Mouse (Mus musculus) hindbrain, embryonic 13.5 days (tissue): ENCODE results near the gene 1700017B05Rik. TPM values are rescaled to one million over a fixed set of nuclear protein-coding genes. Genes with fewer than 3 reads are reported as not detected.

Experiments used
- ATAC-seq: fragments of 200-750 bp; cut with Nextera tagmentation; 2 replicates; pipeline ENCODE4 v1.8.0; 2017; ENCODE audit warnings: moderate TSS enrichment; ENCODE audit not compliant: low FRiP score
- H3K27ac ChIP-seq: fragments of 300-500 bp; sonication (generic); 2 replicates; pipeline ENCODE4 v1.5.1; 2015; ENCODE audit warnings: inconsistent platforms, mild to moderate bottlenecking, moderate library complexity
- H3K27me3 ChIP-seq: fragments of 300-500 bp; sonication (generic); 2 replicates; pipeline ENCODE4 v1.6.1; 2015; ENCODE audit warnings: mild to moderate bottlenecking, inconsistent platforms
- H3K36me3 ChIP-seq: fragments of 300-500 bp; sonication (generic); 2 replicates; pipeline ENCODE4 v1.6.1; 2015; ENCODE audit warnings: mild to moderate bottlenecking, inconsistent platforms
- H3K4me1 ChIP-seq: fragments of 300-500 bp; sonication (generic); replicated peaks from 2 replicates; pipeline ENCODE4 v1.6.1; 2015; ENCODE audit warnings: inconsistent platforms
- H3K4me2 ChIP-seq: fragments of 300-500 bp; sonication (generic); 2 replicates; pipeline ENCODE4 v1.6.1; 2015; ENCODE audit warnings: inconsistent platforms, mild to moderate bottlenecking, moderate library complexity
- H3K4me3 ChIP-seq: fragments of 300-500 bp; sonication (generic); 2 replicates; pipeline ENCODE4 v1.5.1; 2015; ENCODE audit warnings: mild to moderate bottlenecking, inconsistent platforms
- H3K9ac ChIP-seq: fragments of 300-500 bp; sonication (generic); 2 replicates; pipeline ENCODE4 v1.6.1; 2015; ENCODE audit warnings: mild to moderate bottlenecking, inconsistent platforms
- H3K9me3 ChIP-seq: fragments of 300-500 bp; sonication (generic); 2 replicates; pipeline ENCODE4 v1.6.1; 2016; ENCODE audit warnings: inconsistent platforms
- WGBS: fragments of 180-500 bp; shearing (Covaris S2); methylation state at CpG from one replicate; pipeline ENCODE4 v1.1.7; 2015; 5-methylcytosine and 5-hydroxymethylcytosine counted together
- polyA plus RNA-seq: library from polyadenylated mRNA; unstranded; fragments of >200 nt; fragmentation: Nextera tagmentation; extraction: Ambion mirVana; gene quantifications from 2 replicates; pipeline ENCODE4 v1.2.1, GENCODE M21; 2015

The 1700017B05Rik gene
- polyA plus RNA-seq, 1 experiment from 2014 or later: 5.4 TPM

- Histone ChIP-seq H3K27ac (no peak overlapping the region), H3K4me3 (no peak overlapping the region), H3K9me3 (no peaks in the 10 kb centered on the region), H3K4me2 (no peak overlapping the region), H3K36me3 (peaks cover 21% of the 10 kb centered on the region), H3K4me1 (no peaks in the 10 kb centered on the region), H3K27me3 (no peaks in the 10 kb centered on the region), H3K9ac (no peak overlapping the region)
- 89% methylated on average over 9 of the region's 9 CpGs for WGBS
- ATAC-seq: no peak
Measured at GRCm38 (mm10) chr9:57254823-57255495, 7.5 kb downstream of the 1700017B05Rik start.

- H3K36me3 ChIP-seq: peaks cover 21% of the 10 kb centered on the region
- no peaks in the 10 kb centered on the region for H3K27me3 ChIP-seq
- WGBS: 93% methylated on average over 7 of the region's 7 CpGs
- no peak overlapping the region for H3K4me3 ChIP-seq
- H3K4me2 ChIP-seq: no peak overlapping the region
- H3K4me1 ChIP-seq: no peaks in the 10 kb centered on the region
- H3K9ac ChIP-seq: no peak overlapping the region
- no peak for ATAC-seq
- no peaks in the 10 kb centered on the region for H3K9me3 ChIP-seq
- no peak overlapping the region for H3K27ac ChIP-seq
Measured at GRCm38 (mm10) chr9:57254061-57254460, 8.4 kb downstream of the 1700017B05Rik start.

- WGBS: 93% methylated on average over 2 of the region's 2 CpGs
- no peak overlapping the region for H3K4me2 ChIP-seq
- H3K4me1 ChIP-seq: no peaks in the 10 kb centered on the region
- H3K36me3 ChIP-seq: peaks cover 7% of the 10 kb centered on the region; the same call in 1 of the 2 replicates
- H3K27me3 ChIP-seq: no peaks in the 10 kb centered on the region
- H3K9ac ChIP-seq: no peak overlapping the region
- no peak overlapping the region for H3K27ac ChIP-seq
- H3K9me3 ChIP-seq: no peaks in the 10 kb centered on the region
- no peak for ATAC-seq
- H3K4me3 ChIP-seq: no peak overlapping the region
Measured at GRCm38 (mm10) chr9:57251139-57251538, 11.3 kb downstream of the 1700017B05Rik start.

GRCm38 (mm10) chr9:57250026-57250425, 12.4 kb downstream of the 1700017B05Rik start:
- Histone ChIP-seq H3K9me3 (no peaks in the 10 kb centered on the region), H3K4me1 (no peaks in the 10 kb centered on the region), H3K4me2 (no peak overlapping the region), H3K27ac (no peak overlapping the region), H3K9ac (no peak overlapping the region), H3K4me3 (no peak overlapping the region), H3K27me3 (no peaks in the 10 kb centered on the region), H3K36me3 (peaks cover 7% of the 10 kb centered on the region; the same call in 1 of the 2 replicates)
- WGBS: 94% methylated on average over 4 of the region's 4 CpGs
- ATAC-seq: no peak

GRCm38 (mm10) chr9:57248030-57248942, 14.1 kb downstream of the 1700017B05Rik start:
- H3K9me3 ChIP-seq: no peaks in the 10 kb centered on the region

DNA sequence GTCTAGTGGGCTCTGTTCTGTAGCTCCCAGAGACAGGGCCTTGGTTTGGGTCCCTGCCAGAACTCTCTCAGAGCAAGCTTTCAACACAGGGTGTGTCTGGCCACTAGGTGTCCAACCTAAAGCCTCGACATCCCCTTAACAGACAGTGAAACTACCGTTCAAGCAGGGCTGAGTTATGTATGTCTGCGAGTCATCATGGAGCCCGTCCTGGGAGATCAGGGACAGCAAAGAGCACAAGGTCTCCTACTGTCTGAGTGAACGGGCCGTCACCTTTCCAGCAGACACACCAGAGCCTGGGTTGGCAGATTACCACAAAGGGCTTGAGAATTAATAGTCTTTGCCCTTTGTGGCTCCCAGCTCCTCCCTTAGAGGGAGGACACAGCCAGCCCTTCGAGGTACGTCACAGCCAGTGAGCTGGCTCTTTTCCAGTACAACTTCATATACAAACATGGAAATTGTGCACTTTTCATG, 15.2 kb downstream of the 1700017B05Rik start:
- Histone ChIP-seq H3K27ac (no peak overlapping the region), H3K4me2 (no peak overlapping the region), H3K4me1 (peaks cover 7% of the 10 kb centered on the region; the same call in 1 of the 2 replicates), H3K9ac (no peak overlapping the region), H3K4me3 (no peak overlapping the region), H3K9me3 (no peaks in the 10 kb centered on the region), H3K27me3 (no peaks in the 10 kb centered on the region), H3K36me3 (no peaks in the 10 kb centered on the region)
- 66% methylated on average over 8 of the region's 8 CpGs for WGBS
- ATAC-seq: no peak

More at GRCm38 (mm10) chr9:57248030-57248942, 14.1 kb downstream of the 1700017B05Rik start:
- no peak for ATAC-seq
- H3K9ac ChIP-seq: no peak overlapping the region
- peaks cover 2% of the 10 kb centered on the region; the same call in 1 of the 2 replicates for H3K36me3 ChIP-seq
- no peaks in the 10 kb centered on the region for H3K27me3 ChIP-seq
- no peak overlapping the region for H3K4me2 ChIP-seq
- no peak overlapping the region for H3K4me3 ChIP-seq
- H3K4me1 ChIP-seq: peaks cover 7% of the 10 kb centered on the region; the same call in 1 of the 2 replicates
- no peak overlapping the region for H3K27ac ChIP-seq
- 85% methylated on average over 7 of the region's 7 CpGs for WGBS

GRCm38 (mm10) chr9:57246482-57246881, 15.9 kb downstream of the 1700017B05Rik start:
- Histone ChIP-seq H3K36me3 (no peaks in the 10 kb centered on the region), H3K4me3 (no peak overlapping the region), H3K4me2 (no peak overlapping the region), H3K9ac (no peak overlapping the region), H3K27me3 (no peaks in the 10 kb centered on the region), H3K27ac (no peak overlapping the region), H3K4me1 (peaks cover 7% of the 10 kb centered on the region; the same call in 1 of the 2 replicates), H3K9me3 (no peaks in the 10 kb centered on the region)
- WGBS: 84% methylated on average over 5 of the region's 5 CpGs
- no peak for ATAC-seq

GRCm38 (mm10) chr9:57244106-57244685, 18.2 kb downstream of the 1700017B05Rik start:
- no peak overlapping the region for H3K9ac ChIP-seq
- 25% methylated on average over 7 of the region's 7 CpGs for WGBS
- H3K4me1 ChIP-seq: peaks cover 7% of the 10 kb centered on the region; the same call in 1 of the 2 replicates
- no peak overlapping the region for H3K27ac ChIP-seq
- no peak for ATAC-seq
- H3K27me3 ChIP-seq: no peaks in the 10 kb centered on the region
- no peaks in the 10 kb centered on the region for H3K36me3 ChIP-seq
- no peak overlapping the region for H3K4me2 ChIP-seq
- H3K9me3 ChIP-seq: no peaks in the 10 kb centered on the region
- no peak overlapping the region for H3K4me3 ChIP-seq

GRCm38 (mm10) chr9:57242916-57243315, 19.5 kb downstream of the 1700017B05Rik start:
- Histone ChIP-seq H3K9ac (no peak overlapping the region), H3K9me3 (no peaks in the 10 kb centered on the region), H3K27me3 (no peaks in the 10 kb centered on the region), H3K4me2 (no peak overlapping the region), H3K27ac (no peak overlapping the region), H3K4me1 (peaks cover 7% of the 10 kb centered on the region; the same call in 1 of the 2 replicates), H3K36me3 (no peaks in the 10 kb centered on the region), H3K4me3 (no peak overlapping the region)
- WGBS: 30% methylated on average over 5 of the region's 5 CpGs
- no peak for ATAC-seq

GRCm38 (mm10) chr9:57241111-57241510, 21.3 kb downstream of the 1700017B05Rik start:
- H3K9ac ChIP-seq: no peak overlapping the region
- WGBS: 94% methylated on average over 5 of the region's 5 CpGs
- H3K27ac ChIP-seq: no peak overlapping the region
- peaks cover 7% of the 10 kb centered on the region; the same call in 1 of the 2 replicates for H3K4me1 ChIP-seq
- H3K9me3 ChIP-seq: no peaks in the 10 kb centered on the region
- no peaks in the 10 kb centered on the region for H3K27me3 ChIP-seq
- no peak for ATAC-seq
- H3K4me2 ChIP-seq: no peak overlapping the region
- no peaks in the 10 kb centered on the region for H3K36me3 ChIP-seq
- no peak overlapping the region for H3K4me3 ChIP-seq

- Histone ChIP-seq H3K4me1 (no peaks in the 10 kb centered on the region), H3K36me3 (no peaks in the 10 kb centered on the region), H3K4me2 (no peak overlapping the region), H3K27me3 (no peaks in the 10 kb centered on the region), H3K9me3 (no peaks in the 10 kb centered on the region), H3K9ac (no peak overlapping the region), H3K4me3 (no peak overlapping the region), H3K27ac (no peak overlapping the region)
- 94% methylated on average over 2 of the region's 2 CpGs for WGBS
- ATAC-seq: no peak
Measured at GRCm38 (mm10) chr9:57238220-57238619, 24.2 kb downstream of the 1700017B05Rik start.

DNA sequence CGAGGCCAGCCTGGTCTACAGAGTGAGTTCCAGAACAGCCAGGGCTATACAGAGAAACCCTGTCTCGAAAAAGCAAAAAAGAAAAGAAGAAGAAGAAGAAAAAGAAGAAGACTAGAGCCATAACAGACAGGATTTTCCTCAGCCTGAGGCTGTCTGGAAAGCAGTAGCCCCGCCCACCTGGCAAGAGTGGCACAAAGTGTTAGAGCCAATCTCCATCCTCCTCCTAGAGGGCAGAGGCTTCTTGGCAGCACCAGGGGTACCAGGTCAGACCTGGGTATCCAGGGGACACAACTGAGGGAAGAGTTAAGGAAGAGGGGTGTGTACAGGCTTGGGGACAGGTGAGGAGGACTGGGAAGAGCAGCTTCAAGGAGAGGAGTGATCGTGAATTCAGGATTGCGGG, 24.7 kb downstream of the 1700017B05Rik start:
- 90% methylated on average over 5 of the region's 5 CpGs for WGBS
- no peaks in the 10 kb centered on the region for H3K9me3 ChIP-seq
- H3K36me3 ChIP-seq: no peaks in the 10 kb centered on the region
- no peak overlapping the region for H3K4me2 ChIP-seq
- no peak overlapping the region for H3K9ac ChIP-seq
- ATAC-seq: no peak
- no peaks in the 10 kb centered on the region for H3K27me3 ChIP-seq
- no peak overlapping the region for H3K27ac ChIP-seq
- H3K4me1 ChIP-seq: no peaks in the 10 kb centered on the region
- H3K4me3 ChIP-seq: no peak overlapping the region
